Mouse (Mus musculus) heart, postnatal 0 days (tissue): Measurements from ENCODE around the gene Napsa. TPM values are rescaled to one million over a fixed set of nuclear protein-coding genes. Genes with fewer than 3 reads are reported as not detected.

ENCODE experiments used
- ATAC-seq: fragments of 200-750 bp; cut with Nextera tagmentation; 2 replicates; pipeline ENCODE4 v1.8.0; 2017; ENCODE audit warnings: low read depth, moderate number of reproducible peaks, moderate library complexity; ENCODE audit not compliant: insufficient read depth
- DNase-seq: peaks from one replicate; pipeline ENCODE4 v3.0.0-alpha.2; 2016; ENCODE audit warnings: low spot score
- H3K27ac ChIP-seq: fragments of 300-500 bp; sonication (generic); 2 replicates; pipeline ENCODE4 v1.5.1; 2014; ENCODE audit warnings: low read depth, mild to moderate bottlenecking
- H3K27me3 ChIP-seq: fragments of 300-500 bp; sonication (generic); 2 replicates; pipeline ENCODE4 v1.6.1; 2014; ENCODE audit warnings: low read length, mixed read lengths; ENCODE audit not compliant: control insufficient read depth, insufficient read depth
- H3K36me3 ChIP-seq: fragments of 300-500 bp; sonication (generic); replicated peaks from 2 replicates; pipeline ENCODE4 v1.6.1; 2014; ENCODE audit warnings: low read length, mixed read lengths; ENCODE audit not compliant: control insufficient read depth, insufficient read depth
- H3K4me1 ChIP-seq: fragments of 300-500 bp; sonication (generic); 2 replicates; pipeline ENCODE4 v1.6.1; 2014; ENCODE audit warnings: antibody characterized with exemption; ENCODE audit not compliant: control insufficient read depth, insufficient read depth
- H3K4me2 ChIP-seq: fragments of 300-500 bp; sonication (generic); 2 replicates; pipeline ENCODE4 v1.6.1; 2014; ENCODE audit warnings: low read depth, mild to moderate bottlenecking, low read length, moderate library complexity
- H3K4me3 ChIP-seq: fragments of 300-500 bp; sonication (generic); 2 replicates; pipeline ENCODE4 v1.5.1; 2014; ENCODE audit warnings: low read depth, low read length
- H3K9ac ChIP-seq: fragments of 300-500 bp; sonication (generic); replicated peaks from 2 replicates; pipeline ENCODE4 v1.6.1; 2014; ENCODE audit warnings: low read depth, low read length, mixed read lengths
- H3K9me3 ChIP-seq: fragments of 300-500 bp; sonication (generic); replicated peaks from 2 replicates; pipeline ENCODE4 v1.6.1; 2016; ENCODE audit warnings: low read length; ENCODE audit not compliant: control insufficient read depth
- CTCF ChIP-seq: IDR thresholded peaks from 2 replicates; pipeline ENCODE4 v1.5.1; 2016; ENCODE audit warnings: antibody characterized with exemption, control low read depth, low read depth
- EP300 ChIP-seq: IDR thresholded peaks from 2 replicates; pipeline ENCODE4 v1.6.1; 2016; ENCODE audit warnings: antibody characterized with exemption, low read depth
- WGBS: fragments of 180-500 bp; shearing (Covaris S2); extraction: QIAGEN DNeasy Blood & Tissue Kit; methylation state at CpG from one replicate; pipeline ENCODE4 v1.1.7; 2014; 5-methylcytosine and 5-hydroxymethylcytosine counted together
- polyA plus RNA-seq: library from polyadenylated mRNA; unstranded; fragments of >200 nt; fragmentation: Nextera tagmentation; extraction: Ambion mirVana; gene quantifications from 2 replicates; pipeline ENCODE4 v1.2.1, GENCODE M21; 2015
- total RNA-seq: library from RNA; depleted of rRNA; stranded (reverse); fragments of >200 nt; gene quantifications from 2 replicates; pipeline ENCODE4 v1.2.3, GENCODE M21; 2014; ENCODE audit warnings: low replicate concordance; rRNA removed

The Napsa gene
- total RNA-seq: 1.2 TPM in 1 of 2 replicates, not detected in the other
- polyA plus RNA-seq: 0.65 and 0.81 TPM in 2 replicates

GRCm38 (mm10) chr7:44572213-44572701 is at the start of gene Napsa:
Gene Napsa, plus strand, starts transcription at chr7:44572380.
- no peak within 1 kb of the TSS for H3K4me2 ChIP-seq
- ATAC-seq (no peak), DNase-seq (no peak)
- H3K9ac ChIP-seq: no peak within 1 kb of the TSS
- H3K27me3 ChIP-seq: 0 out of 2 replicates have a peak, but pooled peaks cover 10% of the 10 kb centered on the region
- no peak within 1 kb of the TSS for H3K4me3 ChIP-seq
- H3K4me1 ChIP-seq: no peaks in the 10 kb centered on the region
- TF ChIP-seq EP300 (no peak), CTCF (no peak)
- H3K36me3 ChIP-seq: no peaks in the 10 kb centered on the region
- H3K27ac ChIP-seq: no peak within 1 kb of the TSS
- 44% methylated on average over 7 of the region's 7 CpGs for WGBS
- no peaks in the 10 kb centered on the region for H3K9me3 ChIP-seq

GRCm38 (mm10) chr7:44523056-44523455 is 49.1 kb upstream of the Napsa start:
- Histone ChIP-seq H3K4me1 (peaks cover 18% of the 10 kb centered on the region), H3K9ac (no peak overlapping the region), H3K36me3 (no peaks in the 10 kb centered on the region), H3K9me3 (no peaks in the 10 kb centered on the region), H3K27ac (no peak overlapping the region), H3K4me2 (no peak overlapping the region), H3K27me3 (peaks cover 19% of the 10 kb centered on the region), H3K4me3 (no peak overlapping the region)
- ATAC-seq: no peak
- TF ChIP-seq CTCF (no peak), EP300 (no peak)
- DNase-seq: no peak
- 65% methylated on average over 2 of the region's 2 CpGs for WGBS

GRCm38 (mm10) chr7:44524502-44524901 is 47.7 kb upstream of the Napsa start, which contains the start of gene Mybpc2:
Gene Mybpc2, minus strand, starts transcription at chr7:44524656.
- H3K27ac ChIP-seq: peak within 1 kb of the TSS; percentile 74
- no peaks in the 10 kb centered on the region for H3K9me3 ChIP-seq
- peak within 1 kb of the TSS; percentile 48 for H3K4me2 ChIP-seq
- peaks cover 19% of the 10 kb centered on the region for H3K27me3 ChIP-seq
- ATAC-seq (peak; percentile 54), DNase-seq (peak; percentile 46)
- H3K4me3 ChIP-seq: peak within 1 kb of the TSS; percentile 25
- H3K4me1 ChIP-seq: peaks cover 22% of the 10 kb centered on the region
- WGBS: 29% methylated on average over 12 of the region's 12 CpGs
- peak within 1 kb of the TSS; percentile 18 for H3K9ac ChIP-seq
- TF ChIP-seq EP300 (no peak), CTCF (no peak)
- no peaks in the 10 kb centered on the region for H3K36me3 ChIP-seq

- Histone ChIP-seq H3K4me3 (peak overlapping the region; percentile 25), H3K27ac (peak overlapping the region; percentile 74), H3K9me3 (no peaks in the 10 kb centered on the region), H3K9ac (peak overlapping the region; percentile 18), H3K27me3 (peaks cover 19% of the 10 kb centered on the region), H3K4me2 (peak overlapping the region; percentile 48), H3K4me1 (peaks cover 22% of the 10 kb centered on the region), H3K36me3 (no peaks in the 10 kb centered on the region)
- TF ChIP-seq CTCF (no peak), EP300 (no peak)
- DNase-seq: peak; percentile 82
- 9% methylated on average over 21 of the region's 22 CpGs for WGBS
- peak; percentile 73 for ATAC-seq
Observed at GRCm38 (mm10) chr7:44525126-44525832, 46.9 kb upstream of the Napsa start.

- peaks cover 11% of the 10 kb centered on the region for H3K27me3 ChIP-seq
Observed at GRCm38 (mm10) chr7:44526414-44527154, 45.6 kb upstream of the Napsa start.

More at GRCm38 (mm10) chr7:44526414-44527154, 45.6 kb upstream of the Napsa start:
- 90% methylated on average over 14 of the region's 14 CpGs for WGBS
- Histone ChIP-seq H3K9ac (no peak overlapping the region), H3K9me3 (no peaks in the 10 kb centered on the region), H3K4me3 (no peak overlapping the region), H3K4me2 (no peak overlapping the region), H3K4me1 (peaks cover 22% of the 10 kb centered on the region), H3K27ac (no peak overlapping the region), H3K36me3 (no peaks in the 10 kb centered on the region)
- ATAC-seq (no peak), DNase-seq (no peak)
- no peak for TF ChIP-seq CTCF
- no peak for TF ChIP-seq EP300
